Mouse (Mus musculus): ENCODE results near the gene Caps2. TPM values are rescaled to one million over a fixed set of nuclear protein-coding genes. Genes with fewer than 3 reads are reported as not detected.
"Not testable (repeated sequence)": the region's sequence is repeated elsewhere in the genome, so short reads cannot be mapped to it uniquely, and the experiment has no call there.

Caps2 gene
- 0.69 and 0.91 TPM in 2 replicates for polyA plus RNA-seq (2015; fragmentation: Nextera tagmentation; extraction: Ambion mirVana)

DNA sequence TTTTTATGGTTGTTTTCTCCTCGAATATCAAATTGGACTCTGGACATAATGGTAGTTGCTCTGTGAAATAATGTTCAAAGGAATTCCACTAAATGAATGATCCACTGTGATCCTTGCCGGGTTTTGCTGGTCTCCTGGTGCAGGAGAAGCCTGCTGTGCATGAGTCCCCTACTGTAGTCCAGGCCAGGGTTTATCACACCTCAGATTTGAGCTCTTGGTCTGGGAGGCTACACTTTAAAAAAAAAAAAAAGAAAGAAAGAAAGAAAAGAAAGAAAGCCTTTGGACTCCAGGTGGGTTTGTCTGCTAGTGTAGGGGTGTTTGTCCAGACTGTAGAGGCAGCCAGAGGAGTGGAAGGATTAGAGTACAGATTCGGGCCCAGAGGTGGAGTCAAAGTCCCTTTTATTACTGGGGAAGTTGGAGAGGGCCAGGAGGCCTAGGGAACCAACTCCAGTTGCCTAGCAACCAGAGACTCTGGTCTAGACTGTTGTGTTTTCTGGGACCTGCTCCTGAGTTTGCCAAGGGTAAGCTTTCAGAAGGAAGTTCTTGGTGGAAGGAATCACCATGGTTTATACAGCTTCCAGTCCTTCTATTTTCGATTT is at the start of gene Caps2:
Gene Caps2, plus strand, starts transcription at position 454 of the 599 bp plus-strand sequence.
- no peaks in the 10 kb centered on the region for H3K9me3 ChIP-seq (ENCODE audit: control insufficient read depth, low read length)
- H3K9ac ChIP-seq (ENCODE audit: low read depth, low read length) = no peak within 1 kb of the TSS
- H3K4me3 ChIP-seq (ENCODE audit: low read length) = no peak within 1 kb of the TSS
- no peak within 1 kb of the TSS for H3K27ac ChIP-seq (ENCODE audit: low read depth, low read length)
- H3K4me2 ChIP-seq (ENCODE audit: low read length) = peak within 1 kb of the TSS; percentile 36; the same call in 1 of the 2 replicates
- 29% methylated on average over 4 of the region's 4 CpGs for WGBS
- peak; percentile 73 for ATAC-seq
- H3K36me3 ChIP-seq (ENCODE audit: control insufficient read depth, insufficient read depth, low read length) = no peaks in the 10 kb centered on the region
- no peaks in the 10 kb centered on the region for H3K27me3 ChIP-seq (replicated peaks; ENCODE audit: control insufficient read depth, insufficient read depth, low read length)
- H3K4me1 ChIP-seq (ENCODE audit: control insufficient read depth, insufficient read depth, low read depth, low read length) = no peaks in the 10 kb centered on the region

DNA sequence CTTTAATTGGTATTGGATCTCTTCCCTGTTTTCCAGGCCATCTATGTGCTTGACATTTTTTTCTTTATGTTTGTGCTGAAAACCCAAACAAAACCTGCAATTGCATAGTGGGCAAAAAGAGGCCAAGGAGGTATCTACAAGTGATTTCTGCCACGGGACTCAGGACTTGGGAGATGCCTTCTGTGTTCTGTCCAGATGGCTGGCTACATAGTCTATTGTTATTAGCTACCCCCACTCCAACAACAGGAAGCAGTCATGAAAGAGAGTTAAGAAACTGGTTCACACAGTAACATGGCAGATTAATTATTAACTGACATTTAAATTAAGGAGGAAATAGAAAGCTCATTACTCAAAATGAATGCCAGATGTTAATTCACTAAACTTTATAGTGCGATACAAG is 38.3 kb upstream of the Caps2 start:
- ATAC-seq; H3K36me3 ChIP-seq (ENCODE audit: control insufficient read depth, insufficient read depth, low read length); H3K4me1 ChIP-seq (ENCODE audit: control insufficient read depth, insufficient read depth, low read depth, low read length); H3K27me3 ChIP-seq (replicated peaks; ENCODE audit: control insufficient read depth, insufficient read depth, low read length); H3K9ac ChIP-seq (ENCODE audit: low read depth, low read length); H3K4me2 ChIP-seq (ENCODE audit: low read length); H3K4me3 ChIP-seq (ENCODE audit: low read length); H3K27ac ChIP-seq (ENCODE audit: low read depth, low read length); H3K9me3 ChIP-seq (ENCODE audit: control insufficient read depth, low read length): not testable (repeated sequence)
- 48% methylated on average over 2 of the region's 2 CpGs for WGBS

DNA sequence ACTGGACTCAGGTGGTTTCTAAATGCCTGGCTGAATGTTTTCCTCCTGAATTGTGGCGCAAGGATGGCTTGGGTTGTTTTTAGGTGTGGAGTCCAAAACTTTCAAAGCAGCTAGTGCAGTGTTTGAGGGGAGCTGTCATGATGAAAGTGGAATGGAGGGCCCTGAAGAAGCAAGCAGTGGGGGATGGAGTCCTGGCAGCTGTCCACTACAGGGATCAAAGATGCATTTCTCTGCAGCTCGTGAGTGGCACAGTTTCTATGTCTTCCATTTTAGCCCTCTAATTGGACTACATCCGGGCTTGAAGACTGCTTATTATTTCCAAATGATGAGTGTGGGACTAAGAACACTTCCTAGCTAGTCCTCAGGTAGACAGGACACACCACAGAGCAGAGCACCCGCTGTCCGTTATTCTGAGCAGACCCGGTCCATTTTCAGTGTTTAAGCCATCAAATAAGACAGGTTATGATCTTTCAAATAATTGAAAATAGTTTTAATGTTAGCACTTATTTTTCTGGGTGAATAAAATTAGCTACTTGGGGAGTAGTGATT is 35.7 kb upstream of the Caps2 start:
- not testable (repeated sequence) for H3K4me2 ChIP-seq (ENCODE audit: low read length); H3K9ac ChIP-seq (ENCODE audit: low read depth, low read length); H3K27ac ChIP-seq (ENCODE audit: low read depth, low read length); ATAC-seq; H3K9me3 ChIP-seq (ENCODE audit: control insufficient read depth, low read length); H3K4me1 ChIP-seq (ENCODE audit: control insufficient read depth, insufficient read depth, low read depth, low read length); H3K4me3 ChIP-seq (ENCODE audit: low read length); H3K36me3 ChIP-seq (ENCODE audit: control insufficient read depth, insufficient read depth, low read length); H3K27me3 ChIP-seq (replicated peaks; ENCODE audit: control insufficient read depth, insufficient read depth, low read length)
- 69% methylated on average over 6 of the region's 6 CpGs for WGBS

DNA sequence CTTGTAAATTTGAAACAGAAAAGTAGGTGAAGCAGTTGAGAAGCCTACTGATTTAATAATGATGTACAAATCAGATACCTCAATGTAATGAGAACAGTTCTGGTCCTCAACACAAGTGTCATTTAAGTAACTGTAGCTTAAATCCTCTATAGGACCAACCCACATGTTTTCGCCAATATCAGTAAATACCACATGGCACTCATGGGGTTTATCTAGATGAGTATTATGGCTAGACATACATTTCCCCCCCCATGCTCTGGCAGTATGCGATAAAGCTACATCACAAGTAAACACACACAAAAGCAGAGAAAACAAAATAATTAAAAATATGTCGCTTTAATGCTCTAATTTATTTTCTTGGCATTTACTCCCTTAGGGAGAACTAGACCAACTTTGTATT is 31.2 kb upstream of the Caps2 start:
- Histone ChIP-seq H3K9me3 (ENCODE audit: control insufficient read depth, low read length) (no peaks in the 10 kb centered on the region), H3K27ac (ENCODE audit: low read depth, low read length) (no peak overlapping the region), H3K4me1 (ENCODE audit: control insufficient read depth, insufficient read depth, low read depth, low read length) (no peaks in the 10 kb centered on the region), H3K4me3 (ENCODE audit: low read length) (no peak overlapping the region), H3K27me3 (replicated peaks; ENCODE audit: control insufficient read depth, insufficient read depth, low read length) (no peaks in the 10 kb centered on the region), H3K36me3 (ENCODE audit: control insufficient read depth, insufficient read depth, low read length) (no peaks in the 10 kb centered on the region), H3K9ac (ENCODE audit: low read depth, low read length) (no peak overlapping the region), H3K4me2 (ENCODE audit: low read length) (no peak overlapping the region)
- ATAC-seq = no peak
- WGBS = 93% methylated on average over 3 of the region's 3 CpGs

DNA sequence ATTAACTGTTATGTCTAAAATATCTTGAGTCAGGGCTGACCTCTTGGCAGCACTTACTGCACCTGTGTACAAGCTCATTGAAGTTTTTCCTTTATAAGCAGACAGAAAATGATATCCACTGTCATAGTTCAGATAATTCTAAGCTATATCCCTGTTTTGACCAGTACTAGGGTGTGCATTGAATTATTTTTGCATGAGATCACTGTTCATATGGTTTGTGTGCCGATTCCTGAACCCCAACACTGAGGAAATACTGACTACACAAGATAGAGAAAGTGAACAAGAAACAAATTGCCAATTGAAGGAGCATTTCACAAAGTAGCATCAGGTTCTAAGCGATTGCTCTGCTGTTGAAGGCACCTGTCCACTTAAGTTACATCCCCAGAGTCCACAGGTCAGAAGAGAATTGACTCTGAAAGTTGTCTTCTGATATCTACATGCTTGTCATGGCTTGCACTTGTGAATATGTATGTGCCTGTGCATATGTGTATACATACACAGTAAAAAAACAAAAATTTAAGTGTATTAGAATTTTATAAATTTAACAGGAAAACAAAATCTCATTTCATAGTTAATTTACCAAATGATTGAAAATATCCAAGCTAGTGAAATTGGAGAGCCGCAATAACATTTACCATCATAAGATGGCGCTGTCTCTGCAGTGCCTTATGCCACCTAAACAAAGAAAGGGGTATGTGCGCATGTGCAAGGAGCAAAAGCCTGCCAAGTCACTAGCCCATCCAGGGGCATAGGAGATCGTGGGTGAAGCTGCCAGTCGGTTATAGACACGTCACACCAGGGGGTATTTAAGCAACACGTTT is 25.2 kb upstream of the Caps2 start:
- Histone ChIP-seq H3K36me3 (ENCODE audit: control insufficient read depth, insufficient read depth, low read length) (no peaks in the 10 kb centered on the region), H3K27ac (ENCODE audit: low read depth, low read length) (no peak overlapping the region)
- WGBS = 15% methylated on average over 9 of the region's 9 CpGs

DNA sequence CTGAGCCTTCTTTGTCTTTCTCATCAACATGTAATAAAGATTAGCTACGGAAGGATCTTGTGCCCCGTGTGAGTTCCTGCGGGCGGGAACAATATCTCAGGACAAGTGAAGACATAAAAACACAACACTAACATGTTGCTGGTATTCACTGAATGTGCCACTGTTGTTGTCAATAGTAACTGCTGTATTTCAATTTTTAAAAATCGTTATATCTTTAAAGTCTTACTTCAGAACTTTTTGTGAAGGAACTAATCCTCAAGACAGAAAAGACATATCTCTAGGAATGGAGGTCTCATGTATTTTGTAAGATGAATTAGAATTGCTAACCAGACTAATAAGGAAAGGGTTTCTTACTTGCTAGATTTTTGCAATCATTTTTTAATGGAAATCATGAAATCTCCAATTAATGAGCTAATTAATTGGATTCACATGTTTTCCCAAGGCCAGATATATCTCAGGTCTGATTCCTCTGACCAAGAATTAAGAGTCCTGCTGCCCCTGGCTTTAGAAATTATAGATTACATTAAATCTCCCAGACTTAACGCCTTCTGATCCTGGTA is 24.5 kb upstream of the Caps2 start:
- H3K4me2 ChIP-seq (ENCODE audit: low read length) = peak overlapping the region; percentile 54
- no peaks in the 10 kb centered on the region for H3K27me3 ChIP-seq (replicated peaks; ENCODE audit: control insufficient read depth, insufficient read depth, low read length)
- H3K4me1 ChIP-seq (ENCODE audit: control insufficient read depth, insufficient read depth, low read depth, low read length) = no peaks in the 10 kb centered on the region
- no peak overlapping the region for H3K27ac ChIP-seq (ENCODE audit: low read depth, low read length)
- H3K4me3 ChIP-seq (ENCODE audit: low read length) = peak overlapping the region; percentile 36
- no peaks in the 10 kb centered on the region for H3K9me3 ChIP-seq (ENCODE audit: control insufficient read depth, low read length)
- 31% methylated on average over 6 of the region's 6 CpGs for WGBS
- peak; percentile 76 for ATAC-seq
- no peaks in the 10 kb centered on the region for H3K36me3 ChIP-seq (ENCODE audit: control insufficient read depth, insufficient read depth, low read length)
- peak overlapping the region; percentile 52 for H3K9ac ChIP-seq (ENCODE audit: low read depth, low read length)

More for the DNA sequence above, 25.2 kb upstream of the Caps2 start:
- Histone ChIP-seq H3K9me3 (ENCODE audit: control insufficient read depth, low read length) (no peaks in the 10 kb centered on the region), H3K27me3 (replicated peaks; ENCODE audit: control insufficient read depth, insufficient read depth, low read length) (no peaks in the 10 kb centered on the region), H3K9ac (ENCODE audit: low read depth, low read length) (peak overlapping the region; percentile 52), H3K4me3 (ENCODE audit: low read length) (peak overlapping the region; percentile 36), H3K4me1 (ENCODE audit: control insufficient read depth, insufficient read depth, low read depth, low read length) (no peaks in the 10 kb centered on the region), H3K4me2 (ENCODE audit: low read length) (peak overlapping the region; percentile 54)
- ATAC-seq = peak; percentile 96

DNA sequence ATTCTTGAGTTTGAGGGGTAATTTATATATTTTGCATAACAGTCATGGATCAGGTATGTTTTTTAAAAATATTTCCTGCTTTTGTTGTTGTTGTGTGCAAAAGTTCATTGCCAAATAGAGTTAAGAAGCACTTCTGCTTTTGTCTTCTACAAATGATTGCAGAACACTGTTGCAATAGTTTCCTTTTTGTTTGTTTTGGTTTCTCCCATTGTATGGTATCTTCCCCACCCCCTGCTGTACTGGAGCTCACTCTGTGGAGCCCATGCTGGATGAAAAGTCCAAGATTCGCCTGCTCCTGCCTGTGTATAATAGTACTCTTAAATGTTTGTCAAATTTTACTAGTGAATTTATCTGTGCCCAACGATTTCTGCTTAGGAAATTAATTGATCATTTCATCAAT is 23.6 kb upstream of the Caps2 start:
- Histone ChIP-seq H3K36me3 (ENCODE audit: control insufficient read depth, insufficient read depth, low read length) (no peaks in the 10 kb centered on the region), H3K9me3 (ENCODE audit: control insufficient read depth, low read length) (no peaks in the 10 kb centered on the region), H3K27me3 (replicated peaks; ENCODE audit: control insufficient read depth, insufficient read depth, low read length) (no peaks in the 10 kb centered on the region), H3K9ac (ENCODE audit: low read depth, low read length) (no peak overlapping the region), H3K4me2 (ENCODE audit: low read length) (no peak overlapping the region), H3K4me3 (ENCODE audit: low read length) (no peak overlapping the region), H3K4me1 (ENCODE audit: control insufficient read depth, insufficient read depth, low read depth, low read length) (no peaks in the 10 kb centered on the region), H3K27ac (ENCODE audit: low read depth, low read length) (no peak overlapping the region)
- WGBS = 61% methylated on average over 2 of the region's 2 CpGs
- no peak for ATAC-seq

DNA sequence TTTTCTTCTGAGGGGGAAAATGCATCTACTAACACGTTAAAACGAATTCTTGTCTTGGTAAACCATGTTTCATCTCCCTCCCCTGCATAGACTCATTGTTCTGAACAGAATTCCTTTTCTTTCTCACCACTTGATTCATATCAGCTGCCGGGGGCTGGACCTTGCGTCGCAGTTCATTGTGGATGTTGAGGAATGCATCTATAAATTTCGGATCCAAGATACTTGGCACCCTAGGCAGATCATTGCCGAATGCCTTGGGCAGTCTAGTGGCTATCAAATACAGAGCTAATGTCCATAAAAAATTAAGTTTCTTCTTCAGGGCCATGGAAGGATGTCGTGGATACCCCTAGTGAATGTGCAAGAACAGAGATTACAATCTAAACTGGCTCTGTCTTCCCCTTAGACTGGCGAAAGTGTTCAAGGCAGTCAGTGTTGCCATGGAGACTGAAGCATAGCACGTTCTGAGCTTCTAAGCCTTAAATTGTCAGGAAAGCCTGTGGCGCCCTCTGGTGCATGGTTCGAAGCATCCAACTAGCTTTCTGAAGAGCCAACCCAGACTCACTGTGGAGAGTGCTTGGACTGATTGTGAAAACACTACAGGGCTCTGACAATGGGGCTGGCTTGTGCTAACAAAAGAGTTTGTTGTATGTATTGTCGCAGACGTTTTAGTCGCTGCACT is 3.4 kb upstream of the Caps2 start, which contains the start of gene Glipr1l3:
Gene Glipr1l3, minus strand, starts transcription at position 446 of the 679 bp plus-strand sequence.
- WGBS = 5% methylated on average over 15 of the region's 15 CpGs
- not testable (repeated sequence) for H3K9me3 ChIP-seq (ENCODE audit: control insufficient read depth, low read length); H3K27me3 ChIP-seq (replicated peaks; ENCODE audit: control insufficient read depth, insufficient read depth, low read length); H3K4me1 ChIP-seq (ENCODE audit: control insufficient read depth, insufficient read depth, low read depth, low read length); H3K36me3 ChIP-seq (ENCODE audit: control insufficient read depth, insufficient read depth, low read length)
- peak within 1 kb of the TSS; percentile 24 for H3K4me3 ChIP-seq (ENCODE audit: low read length)
- peak within 1 kb of the TSS; percentile 43; the same call in 1 of the 2 replicates for H3K9ac ChIP-seq (ENCODE audit: low read depth, low read length)
- 0 out of 2 replicates have a peak within 1 kb of the TSS, but pooled peaks have one; percentile 34 for H3K27ac ChIP-seq (ENCODE audit: low read depth, low read length)
- peak; percentile 98 for ATAC-seq
- H3K4me2 ChIP-seq (ENCODE audit: low read length) = peak within 1 kb of the TSS; percentile 58

Data from hindbrain, embryonic 16.5 days (tissue).